Mouse (Mus musculus) adrenal gland, postnatal 10 days (tissue): ENCODE measurements around the gene Lrrc71. TPM values are rescaled to one million over a fixed set of nuclear protein-coding genes. Genes with fewer than 3 reads are reported as not detected.

Experiments used
- DNase-seq: peaks from one replicate; pipeline ENCODE4 v3.0.0; 2021; ENCODE audit warnings: mixed read lengths
- total RNA-seq, 2 experiments: library from RNA; stranded (reverse); gene quantifications; 2 replicates each; pipeline ENCODE4 v1.2.3; 2021

Gene Lrrc71
- total RNA-seq, 2 experiments from 2014 or later: 0.24 to 0.58 TPM

DNA sequence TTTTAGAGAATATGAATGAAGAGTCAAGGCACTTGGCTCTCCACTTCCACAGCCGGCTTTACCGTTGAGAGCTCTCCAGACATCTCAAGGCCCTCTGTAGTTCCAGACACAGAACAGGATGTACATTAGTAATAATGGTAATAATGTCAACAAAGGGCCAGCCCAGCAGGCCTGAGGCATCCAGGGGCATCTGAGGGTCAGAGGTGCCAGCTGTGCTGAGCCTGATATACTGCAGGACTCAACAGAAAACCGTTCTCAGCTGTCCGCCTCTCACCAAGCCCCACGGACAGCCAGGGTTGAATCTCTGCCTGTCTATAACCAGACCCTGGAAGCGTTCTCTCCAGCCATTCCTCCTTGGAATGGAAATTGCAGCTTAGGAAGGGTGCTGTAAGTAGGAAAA is 23.9 kb downstream of the Lrrc71 start:
- DNase-seq: no peak

DNA sequence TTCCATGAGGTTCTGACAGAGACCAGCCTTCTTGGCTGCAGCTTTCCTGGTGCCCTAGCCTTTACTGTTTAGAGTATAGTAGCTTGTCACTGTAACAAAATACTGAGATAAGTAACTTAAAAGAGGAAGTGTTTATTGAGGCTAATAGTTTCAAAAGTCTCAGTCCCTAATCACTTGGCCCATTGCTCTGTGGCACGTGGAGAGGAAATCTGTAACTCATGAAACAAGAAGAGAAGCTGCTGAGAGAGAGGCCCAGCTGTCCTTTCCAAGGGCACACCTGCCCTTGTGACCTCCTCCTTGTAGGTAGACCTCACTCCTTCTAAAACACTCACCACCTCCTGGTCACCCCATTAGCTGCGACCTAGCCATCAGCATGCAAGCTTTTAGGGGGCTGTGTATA is 29.9 kb downstream of the Lrrc71 start:
- DNase-seq: no peak

Other genes starting within 250 kb of the Lrrc71 start
- 10 to 100 TPM; 27.4 to 28.4 TPM for gene Etv3, start 223.2 kb downstream of the Lrrc71 start, total RNA-seq
- gene Arhgef11, start 131.1 kb downstream of the Lrrc71 start, total RNA-seq: 10 to 100 TPM; 32.7 to 34.9 TPM
- 10 to 100 TPM; 11.6 to 23.6 TPM for gene Ntrk1, start 46.5 kb upstream of the Lrrc71 start, total RNA-seq
- 1 to 10 TPM in 1 of 2 experiments, under 1 TPM in 1; 0.99 to 2.7 TPM for gene Insrr, start 48.3 kb upstream of the Lrrc71 start, total RNA-seq
- gene Pear1, start 75.7 kb upstream of the Lrrc71 start, total RNA-seq: 10 to 100 TPM; 29.7 to 30.9 TPM
- gene Sh2d2a, start 98.1 kb upstream of the Lrrc71 start, total RNA-seq: 1 to 10 TPM in 1 of 2 experiments, under 1 TPM in 1; 0.61 to 1.1 TPM
- 10 to 100 TPM; 49.9 to 54.9 TPM for gene Prcc, start 137.0 kb upstream of the Lrrc71 start, total RNA-seq
- gene Hdgf, start 157.7 kb upstream of the Lrrc71 start, total RNA-seq: 100 to 1,000 TPM; 161 to 162 TPM
- gene Mrpl24, start 170.9 kb upstream of the Lrrc71 start, total RNA-seq: 100 to 1,000 TPM; 104 to 123 TPM
- gene Isg20l2, start 181.7 kb upstream of the Lrrc71 start, total RNA-seq: 10 to 100 TPM; 22.9 to 24.3 TPM
- gene Rrnad1, start 182.1 kb upstream of the Lrrc71 start, total RNA-seq: 10 to 100 TPM; 12.4 to 16.3 TPM
- under 1 TPM; 0.48 to 0.76 TPM for gene Crabp2, start 200.0 kb upstream of the Lrrc71 start, total RNA-seq
- gene Nes, start 222.5 kb upstream of the Lrrc71 start, total RNA-seq: 10 to 100 TPM; 17.7 to 23.3 TPM